In the genomic region with DNA sequence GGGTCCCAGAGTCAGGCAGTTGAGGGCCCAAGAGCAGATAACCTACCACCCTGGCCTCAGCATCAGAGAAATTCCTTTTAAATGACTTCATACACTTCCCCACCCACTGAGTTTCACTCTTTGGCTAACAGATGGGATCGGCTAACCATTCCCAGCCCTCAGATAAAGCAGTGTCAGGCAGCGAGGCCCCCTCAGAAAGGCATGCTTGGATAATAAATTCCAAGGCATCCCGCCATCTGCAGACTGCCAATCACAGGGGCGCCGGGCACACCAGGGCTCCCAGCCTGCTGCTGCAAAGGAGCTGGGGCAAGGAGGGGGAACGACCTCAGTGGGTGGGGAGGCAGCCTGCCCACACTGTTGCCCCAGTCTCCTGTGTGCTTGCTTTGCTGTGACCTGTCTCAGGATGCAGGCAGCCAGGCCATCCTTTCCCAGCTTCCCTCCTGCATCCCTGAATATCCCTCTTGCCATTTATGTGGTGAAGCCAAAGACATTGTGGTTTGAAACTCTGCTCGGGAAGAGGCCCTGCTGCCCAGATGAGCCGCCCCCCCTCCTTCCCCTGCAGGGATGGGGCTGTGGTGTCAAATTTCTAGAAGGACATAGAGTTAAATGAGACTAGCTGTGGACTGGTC, we compare ENCODE assay signal across 8 mouse cellular contexts.
A peak's percentile ranks its signal among the peaks of the same experiment; 100 is the strongest.
DNase-seq lines count a peak whose midpoint lies in the region; ATAC-seq lines count a peak whose summit lies in the region.
"Had no signal": no experiment of that assay in that cellular context is flagged by ENCODE, and none has a peak within 500 bp of the region (broad histone marks: within the 10 kb centered on the region; RNA-seq: fewer than 3 reads in every experiment).

No protein-coding gene starts in this region.

- H3K4me3 ChIP-seq in limb, embryonic 15.5 days: no peak overlapping the region
- H3K4me3 ChIP-seq: liver, embryonic 15.5 days had no signal

- no peaks in the 10 kb centered on the region for H3K36me3 ChIP-seq in limb, embryonic 15.5 days
- H3K36me3 ChIP-seq: liver, embryonic 15.5 days had no signal

- no peak overlapping the region for H3K4me2 ChIP-seq in limb, embryonic 15.5 days
- H3K4me2 ChIP-seq: liver, embryonic 15.5 days had no signal

- DNase-seq in 3T3-L1 (ENCODE audit: low read depth, low spot score) (peak; percentile 95), NIH3T3 (ENCODE audit: low read depth) (peak; percentile 91), MN1 (ENCODE audit: low spot score) (no peak)
- peak; percentile 30 for DNase-seq in gastrocnemius, postnatal 10 days
- no peak for DNase-seq in cerebellum, adult 11-12 months

- WGBS in limb, embryonic 15.5 days: 4% methylated on average over 8 of the region's 8 CpGs

- H3K9ac ChIP-seq in limb, embryonic 15.5 days: no peak overlapping the region
- H3K9ac ChIP-seq: liver, embryonic 15.5 days had no signal

- no peaks in the 10 kb centered on the region for H3K27me3 ChIP-seq in limb, embryonic 15.5 days
- H3K27me3 ChIP-seq: liver, embryonic 15.5 days had no signal

- peak; percentile 68; the same call in 1 of the 2 replicates for ATAC-seq in limb, embryonic 15.5 days (ENCODE audit: insufficient number of reproducible peaks, low FRiP score, low TSS enrichment, low read depth)
- no peak for ATAC-seq in megakaryocyte-erythroid progenitor cell, adult 5-6 weeks (replicated peaks; ENCODE audit: low FRiP score, low TSS enrichment, poor library complexity, severe bottlenecking)

- peaks cover 6% of the 10 kb centered on the region; the same call in 1 of the 2 replicates for H3K9me3 ChIP-seq in limb, embryonic 15.5 days

- peaks cover 29% of the 10 kb centered on the region for H3K4me1 ChIP-seq in limb, embryonic 15.5 days
- H3K4me1 ChIP-seq: liver, embryonic 15.5 days had no signal

- peak overlapping the region; percentile 83 for H3K27ac ChIP-seq in limb, embryonic 15.5 days
- H3K27ac ChIP-seq: liver, embryonic 15.5 days had no signal

Comparison
In these comparisons a context has a peak if more than half of its experiments do, and no peak if none do; other contexts are left out.
1. DNase-seq: peak in 3T3-L1 (single experiment), NIH3T3 (single experiment) and gastrocnemius, postnatal 10 days (single experiment); none in MN1 (single experiment) and cerebellum, adult 11-12 months (single experiment).